Mouse (Mus musculus) embryonic fibroblast, embryonic 13.5 days (primary cell): Measurements from ENCODE around the gene Sdc1. TPM values are rescaled to one million over a fixed set of nuclear protein-coding genes. Genes with fewer than 3 reads are reported as not detected.

ENCODE experiments used
- H3K27ac ChIP-seq: 2 replicates; pipeline ENCODE4 v1.5.1; 2012; ENCODE audit warnings: low read length, control low read depth, inconsistent platforms; ENCODE audit not compliant: insufficient read depth
- H3K4me1 ChIP-seq: 2 replicates; pipeline ENCODE4 v1.6.1; 2011; ENCODE audit warnings: low read length; ENCODE audit not compliant: control insufficient read depth, insufficient read depth
- H3K4me3 ChIP-seq: 2 replicates; pipeline ENCODE4 v1.5.1; 2011; ENCODE audit warnings: mild to moderate bottlenecking, control low read depth, low read length; ENCODE audit not compliant: insufficient read depth
- CTCF ChIP-seq: IDR thresholded peaks from 2 replicates; pipeline ENCODE4 v1.5.1; 2011; ENCODE audit warnings: mild to moderate bottlenecking, control low read depth, low read length, moderate library complexity, borderline replicate concordance; ENCODE audit not compliant: insufficient read depth
- POLR2A ChIP-seq: IDR thresholded peaks from 2 replicates; pipeline ENCODE4 v1.6.1; 2011; ENCODE audit warnings: low read depth, mild to moderate bottlenecking, control low read depth, low read length, moderate library complexity
- polyA plus RNA-seq: library from polyadenylated mRNA; stranded (reverse); fragments of >200 nt; gene quantifications from 2 replicates; pipeline ENCODE4 v1.2.4, GENCODE M21; 2011; ENCODE audit warnings: low read depth; ENCODE audit not compliant: missing spikeins, insufficient read length

Sdc1 gene
- polyA plus RNA-seq = 136 and 140 TPM in 2 replicates

DNA sequence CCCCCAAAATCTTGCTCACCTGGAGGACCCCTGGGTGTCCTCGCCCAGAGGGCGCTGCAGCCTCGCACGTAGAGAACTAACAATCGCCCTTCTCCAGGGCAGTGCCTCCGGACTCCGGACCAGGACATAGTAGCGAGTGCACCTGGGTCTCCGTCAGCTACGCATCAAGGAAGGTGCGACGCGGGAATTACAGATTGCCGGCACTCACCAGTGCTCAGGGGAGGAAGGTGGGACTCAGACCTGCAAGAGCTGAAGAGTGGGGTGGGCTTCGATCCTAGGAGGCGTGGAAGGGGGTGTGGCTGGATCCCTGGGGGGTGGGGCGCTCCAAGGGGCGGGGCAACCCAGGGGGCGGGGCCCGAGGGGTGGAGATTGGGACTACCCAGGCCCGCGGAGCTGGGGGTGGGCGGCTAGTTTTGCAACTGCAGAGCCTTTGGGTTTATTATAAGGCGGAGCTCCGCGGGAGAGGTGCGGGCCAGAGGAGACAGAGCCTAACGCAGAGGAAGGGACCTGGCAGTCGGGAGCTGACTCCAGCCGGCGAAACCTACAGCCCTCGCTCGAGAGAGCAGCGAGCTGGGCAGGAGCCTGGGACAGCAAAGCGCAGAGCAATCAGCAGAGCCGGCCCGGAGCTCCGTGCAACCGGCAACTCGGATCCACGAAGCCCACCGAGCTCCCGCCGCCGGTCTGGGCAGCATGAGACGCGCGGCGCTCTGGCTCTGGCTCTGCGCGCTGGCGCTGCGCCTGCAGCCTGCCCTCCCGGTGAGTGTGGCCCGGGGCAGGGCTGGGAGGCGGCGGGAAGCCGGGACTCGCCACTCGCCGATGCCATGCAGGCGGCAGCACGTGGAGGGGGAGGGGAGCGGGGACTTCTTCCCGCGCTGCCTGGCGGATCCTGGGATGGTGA, at the start of gene Sdc1:
Sdc1 (plus strand) TSS at position 378 of the 898 bp plus-strand sequence.
- Histone ChIP-seq H3K4me1 (peaks cover 5% of the 10 kb centered on the region; the same call in 1 of the 2 replicates), H3K27ac (peak within 1 kb of the TSS; percentile 29), H3K4me3 (peak within 1 kb of the TSS; percentile 66)
- peak; percentile 95 for TF ChIP-seq POLR2A
- peak; percentile 32; the same call in 1 of the 2 replicates for TF ChIP-seq CTCF

DNA sequence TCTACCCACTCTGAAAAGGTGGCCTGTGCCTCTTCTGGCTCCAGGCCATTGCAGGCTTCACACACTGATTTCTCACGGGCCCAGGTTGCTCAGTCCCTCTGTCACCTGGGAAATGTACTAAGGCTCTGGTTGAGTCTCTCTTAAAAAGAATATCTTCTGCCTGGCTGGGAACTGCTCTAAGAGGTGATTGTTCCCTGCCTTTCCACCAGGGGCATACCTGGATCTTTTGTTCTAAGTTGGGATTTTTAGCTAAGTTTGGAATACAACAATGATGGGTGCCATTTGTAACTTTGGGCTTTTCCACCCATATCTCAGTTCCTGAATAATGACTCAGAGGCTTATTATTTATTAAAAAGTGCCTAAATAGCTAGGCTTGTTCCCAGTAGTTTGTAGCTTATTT, 44.2 kb upstream of the Sdc1 start:
- Histone ChIP-seq H3K27ac (no peak overlapping the region), H3K4me1 (no peaks in the 10 kb centered on the region), H3K4me3 (no peak overlapping the region)
- TF ChIP-seq POLR2A (no peak), CTCF (no peak)

DNA sequence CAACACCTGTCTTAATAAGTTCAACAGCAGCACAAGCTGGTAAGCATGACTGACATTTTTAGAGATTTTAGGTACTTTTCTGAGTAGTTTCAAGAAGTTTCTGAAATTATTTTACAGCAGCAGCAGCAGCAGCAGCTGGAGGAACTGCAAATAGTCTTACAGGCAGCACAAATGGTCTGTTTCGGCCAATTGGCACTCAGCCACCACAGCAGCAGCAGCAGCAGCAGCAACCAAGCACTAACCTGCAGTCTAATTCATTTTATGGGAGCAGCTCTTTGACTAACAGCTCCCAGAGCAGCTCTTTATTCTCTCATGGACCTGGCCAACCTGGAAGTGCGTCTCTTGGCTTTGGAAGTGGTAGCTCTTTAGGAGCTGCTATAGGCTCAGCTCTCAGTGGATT, 42.4 kb upstream of the Sdc1 start:
- Histone ChIP-seq H3K27ac (no peak overlapping the region), H3K4me3 (no peak overlapping the region), H3K4me1 (no peaks in the 10 kb centered on the region)
- no peak for TF ChIP-seq POLR2A
- TF ChIP-seq CTCF = no peak

DNA sequence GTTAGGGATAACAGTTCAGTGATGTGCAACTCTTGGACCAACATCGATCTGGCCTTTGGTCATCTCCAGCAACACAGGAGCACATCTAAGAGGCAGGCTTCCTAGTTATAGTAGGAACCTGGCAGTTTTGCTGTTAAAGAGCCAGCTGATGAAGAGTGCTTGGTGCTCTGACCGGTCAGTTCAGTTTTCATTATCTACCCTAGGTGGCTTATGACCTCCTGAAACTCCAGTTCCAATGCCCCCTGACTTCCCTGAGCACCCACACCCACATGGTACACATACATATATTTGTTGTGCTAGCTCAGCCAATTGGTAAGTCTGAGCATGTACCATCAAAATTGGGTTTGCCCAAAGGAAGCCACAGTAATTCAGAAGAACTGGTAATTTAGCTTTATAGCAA, 17.5 kb upstream of the Sdc1 start:
- no peak overlapping the region for H3K27ac ChIP-seq
- H3K4me1 ChIP-seq = no peaks in the 10 kb centered on the region
- TF ChIP-seq POLR2A (no peak), CTCF (no peak)
- no peak overlapping the region for H3K4me3 ChIP-seq

DNA sequence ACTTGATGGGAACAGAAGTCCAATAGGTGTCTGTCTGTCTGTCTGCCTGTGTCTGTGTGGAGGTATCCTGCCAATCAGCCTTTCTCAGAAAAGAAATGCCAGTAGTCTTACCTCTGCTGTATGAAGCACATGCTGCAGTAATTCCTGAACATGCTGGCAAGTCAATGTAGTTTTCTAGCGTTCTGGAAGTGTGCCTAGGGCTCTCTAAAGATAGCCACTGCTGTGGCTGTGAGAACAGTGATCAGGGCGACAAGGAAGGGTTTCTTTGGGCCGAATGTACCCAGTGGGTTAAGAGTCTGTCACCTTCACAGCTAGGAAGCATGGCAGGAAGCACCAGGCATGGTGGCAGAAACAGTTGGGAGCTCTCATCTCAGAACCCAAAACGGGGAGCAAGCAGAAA, 17.0 kb upstream of the Sdc1 start:
- H3K4me3 ChIP-seq = no peak overlapping the region
- no peaks in the 10 kb centered on the region for H3K4me1 ChIP-seq
- no peak overlapping the region for H3K27ac ChIP-seq
- TF ChIP-seq POLR2A (no peak), CTCF (no peak)

DNA sequence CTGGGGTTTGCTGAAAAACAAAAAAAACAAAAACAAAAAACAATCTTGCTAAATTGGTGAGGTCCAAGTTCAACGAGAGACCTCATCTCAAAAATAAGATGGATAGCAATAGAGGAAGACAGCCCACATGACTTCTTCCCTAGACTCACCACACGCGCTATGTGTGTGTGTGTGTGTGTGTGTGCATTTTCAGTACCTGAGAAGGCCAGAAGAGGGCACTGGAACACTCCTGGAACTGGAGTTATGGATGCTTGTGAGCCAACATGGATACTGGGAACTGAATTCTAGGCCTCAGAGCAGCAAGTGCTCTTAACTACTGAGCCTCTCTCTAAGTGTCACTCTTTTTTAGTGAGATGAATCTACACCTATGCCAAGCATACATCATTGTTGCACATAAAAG, 13.1 kb upstream of the Sdc1 start:
- TF ChIP-seq POLR2A (no peak), CTCF (no peak)
- Histone ChIP-seq H3K27ac (no peak overlapping the region), H3K4me1 (no peaks in the 10 kb centered on the region), H3K4me3 (no peak overlapping the region)

DNA sequence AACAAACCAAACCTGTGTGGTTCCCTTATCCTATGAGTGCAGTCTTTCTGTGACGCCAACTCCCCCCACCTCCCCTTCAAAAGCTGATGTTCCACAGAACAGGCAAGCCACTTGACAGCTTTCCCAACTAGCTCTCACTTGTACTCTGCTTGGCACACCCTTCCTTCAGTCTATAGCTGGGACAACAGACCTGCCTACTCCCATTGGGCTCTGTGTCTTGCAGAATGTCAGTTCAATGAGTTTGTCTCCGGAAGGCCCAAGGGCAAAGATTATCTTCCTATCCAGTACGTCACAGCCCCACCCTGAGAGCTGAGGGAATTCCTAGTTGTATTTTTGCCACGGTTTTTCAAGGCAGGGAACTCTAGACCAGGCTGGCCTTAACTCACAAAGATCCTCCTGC, 12.0 kb upstream of the Sdc1 start:
- Histone ChIP-seq H3K4me1 (no peaks in the 10 kb centered on the region), H3K4me3 (no peak overlapping the region), H3K27ac (no peak overlapping the region)
- TF ChIP-seq CTCF (no peak), POLR2A (no peak)

DNA sequence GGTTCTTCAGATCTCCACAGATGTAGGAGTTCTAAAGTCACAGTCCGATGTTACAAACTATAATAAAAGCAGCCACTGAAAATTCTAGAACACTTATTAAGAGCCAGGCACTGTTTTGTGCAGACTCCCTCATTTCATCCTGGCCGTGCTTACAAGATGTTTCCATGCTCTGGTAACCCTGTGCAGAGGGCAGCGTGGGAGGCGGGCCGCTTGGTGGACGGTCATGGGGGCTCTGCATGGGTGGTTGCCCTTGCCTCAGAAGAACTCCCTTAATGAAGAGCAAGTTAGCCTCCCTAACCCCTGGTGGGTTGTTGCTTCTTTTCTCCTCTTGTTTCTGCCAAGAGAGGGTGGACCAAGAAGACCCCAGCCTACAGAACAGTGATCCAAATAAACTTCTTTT, 11.3 kb upstream of the Sdc1 start:
- TF ChIP-seq POLR2A = no peak
- TF ChIP-seq CTCF = no peak
- no peaks in the 10 kb centered on the region for H3K4me1 ChIP-seq
- no peak overlapping the region for H3K27ac ChIP-seq
- H3K4me3 ChIP-seq = no peak overlapping the region

DNA sequence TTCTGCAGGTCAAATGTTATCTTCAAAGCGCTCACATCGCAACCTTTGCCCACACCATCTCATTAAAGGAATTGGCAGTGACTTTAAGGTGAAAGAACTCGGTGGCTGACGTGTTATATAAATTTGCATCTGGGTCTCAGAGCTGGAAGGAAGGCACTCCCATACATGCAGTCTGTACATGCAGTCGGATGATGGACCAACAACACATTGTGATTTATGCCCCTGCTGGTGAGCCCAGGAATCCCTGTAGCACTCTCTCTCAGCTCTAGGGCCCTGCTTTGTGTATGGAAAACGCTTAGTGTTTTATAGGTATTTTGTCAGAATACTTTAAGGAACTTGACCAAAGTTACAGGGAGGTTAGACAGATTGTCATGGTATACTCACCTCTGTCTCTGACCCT, 10.6 kb upstream of the Sdc1 start:
- TF ChIP-seq POLR2A (no peak), CTCF (no peak)
- H3K4me1 ChIP-seq = no peaks in the 10 kb centered on the region
- H3K27ac ChIP-seq = no peak overlapping the region
- no peak overlapping the region for H3K4me3 ChIP-seq

DNA sequence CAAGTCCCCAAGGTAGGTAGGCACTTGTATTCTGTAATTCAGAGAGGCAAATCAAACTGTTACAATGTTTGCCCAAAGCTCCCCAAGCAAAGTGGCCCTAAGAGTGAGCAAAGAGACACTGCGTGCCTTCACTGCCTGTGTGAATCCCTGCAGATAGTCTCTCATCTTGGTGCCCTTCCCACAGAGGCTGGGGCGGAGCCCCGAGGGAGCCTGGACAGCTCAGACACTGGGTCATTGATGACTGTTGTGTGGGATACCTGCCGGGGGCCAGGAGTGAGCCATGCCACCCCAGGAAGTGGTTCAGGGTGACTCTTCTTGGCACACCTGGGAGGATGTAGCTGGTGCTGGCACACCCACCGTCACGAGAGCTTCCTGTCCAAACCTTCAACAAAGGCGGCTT, 10.1 kb upstream of the Sdc1 start:
- TF ChIP-seq POLR2A (no peak), CTCF (no peak)
- H3K27ac ChIP-seq = no peak overlapping the region
- H3K4me1 ChIP-seq = no peaks in the 10 kb centered on the region
- H3K4me3 ChIP-seq = no peak overlapping the region
